Comparison of ENCODE assay signal across 6 mouse cellular contexts in genomic region chr19:37554266-37554650, GRCm38 (mm10). TPM values are rescaled to one million over a fixed set of nuclear protein-coding genes. Genes with fewer than 3 reads are reported as not detected.
A peak's percentile ranks its signal among the peaks of the same experiment; 100 is the strongest.
DNase-seq lines count a peak whose midpoint lies in the region; ATAC-seq and TF ChIP-seq lines count a peak whose summit lies in the region.
"Not testable (repeated sequence)": the region's sequence is repeated elsewhere in the genome, so short reads cannot be mapped to it uniquely, and the experiment has no call there.

No protein-coding gene starts in this region.

- not testable (repeated sequence) for TF ChIP-seq EP300 in heart, adult 2 months (IDR thresholded peaks at IDR 0.05; ENCODE audit: insufficient read depth, low read depth, low read length); liver, embryonic 14.5 days (IDR thresholded peaks at IDR 0.05; ENCODE audit: low read depth)

- H3K9me3 ChIP-seq in liver, embryonic 14.5 days (ENCODE audit: control insufficient read depth, low read length) = not testable (repeated sequence)

- not testable (repeated sequence) for H3K27me3 ChIP-seq in heart, adult 2 months (ENCODE audit: control insufficient read depth, insufficient read depth, low read length); liver, embryonic 14.5 days (ENCODE audit: control insufficient read depth, insufficient read depth, low read length)

- H3K27ac ChIP-seq in bone marrow macrophage, adult 2 months (ENCODE audit: insufficient read depth, low read depth, low read length) = 0 out of 2 replicates have a peak overlapping the region, but pooled peaks have one; percentile 7
- peak overlapping the region; percentile 24 for H3K27ac ChIP-seq in heart, adult 2 months
- H3K27ac ChIP-seq in liver, embryonic 14.5 days = peak overlapping the region; percentile 14; the same call in 1 of the 2 replicates
- H3K27ac ChIP-seq in macrophage = peak overlapping the region; percentile 51

- TF ChIP-seq CTCF in bone marrow macrophage, adult 2 months (IDR thresholded peaks at IDR 0.05; ENCODE audit: low read depth, low read length); heart, adult 2 months (IDR thresholded peaks at IDR 0.05); liver, embryonic 14.5 days (IDR thresholded peaks at IDR 0.05; ENCODE audit: low read depth): not testable (repeated sequence)

- not testable (repeated sequence) for TF ChIP-seq POLR2A in bone marrow macrophage, adult 2 months (IDR thresholded peaks at IDR 0.05; ENCODE audit: borderline replicate concordance, low read depth, low read length); heart, adult 2 months (IDR thresholded peaks at IDR 0.05; ENCODE audit: insufficient read depth, low read depth, low read length)

- intact Hi-C loops in heart, adult 2 months (cut with DNase I) = not testable (repeated sequence)

- H3K4me1 ChIP-seq in bone marrow macrophage, adult 2 months (ENCODE audit: control insufficient read depth, insufficient read depth, low read length) = peaks cover 33% of the 10 kb centered on the region
- not testable (repeated sequence) for H3K4me1 ChIP-seq in heart, adult 2 months (ENCODE audit: control insufficient read depth, insufficient read depth, low read length)
- peaks cover 60 to 66% of the 10 kb centered on the region in 2 experiments for H3K4me1 ChIP-seq in liver, embryonic 14.5 days (replicated peaks; ENCODE audit: control insufficient read depth in 2 of 2, insufficient read depth in 2 of 2, low read length in 1 of 2)

- not testable (repeated sequence) for ATAC-seq in liver, embryonic 14.5 days (ENCODE audit: insufficient read depth)

- peaks cover 10% of the 10 kb centered on the region for H3K36me3 ChIP-seq in heart, adult 2 months (ENCODE audit: control insufficient read depth, insufficient read depth, low read length)
- not testable (repeated sequence) for H3K36me3 ChIP-seq in liver, embryonic 14.5 days (replicated peaks; ENCODE audit: control insufficient read depth, insufficient read depth, low read depth); macrophage (ENCODE audit: inconsistent target)

- H3K4me2 ChIP-seq in liver, embryonic 14.5 days (ENCODE audit: low read depth) = peak overlapping the region; percentile 56

- WGBS in heart, adult 2 months = 78% methylated on average over 5 of the region's 5 CpGs
- 74% methylated on average over 5 of the region's 5 CpGs for WGBS in liver, embryonic 14.5 days (ENCODE audit: insufficient replicate concordance)
- WGBS in macrophage (ENCODE audit: missing documents) = 50% methylated on average over 5 of the region's 5 CpGs

- H3K9ac ChIP-seq in heart, adult 2 months (ENCODE audit: low read depth, low read length); liver, embryonic 14.5 days (replicated peaks): not testable (repeated sequence)

- H3K4me3 ChIP-seq in bone marrow macrophage, adult 2 months (ENCODE audit: insufficient read depth, low read length); heart, adult 2 months; liver, embryonic 14.5 days (ENCODE audit: insufficient read depth in 1 of 2, low read depth in 2 of 2, low read length in 2 of 2): not testable (repeated sequence)
- H3K4me3 ChIP-seq in macrophage (ENCODE audit: inconsistent target) = peak overlapping the region; percentile 23

- DNase-seq in heart, adult 2 months; liver, embryonic 14.5 days (ENCODE audit: low read depth in 3 of 3, low spot score in 3 of 3): not testable (repeated sequence)
- peak; percentile 31 to 65 for DNase-seq in kidney, adult 8-10 months
- peak; percentile 33 for DNase-seq in kidney, postnatal 14 days

- not testable (repeated sequence) for H3K79me2 ChIP-seq in heart, adult 2 months (replicated peaks; ENCODE audit: control insufficient read depth, insufficient read depth, low read length)
- H3K79me2 ChIP-seq in macrophage (ENCODE audit: inconsistent target) = peaks cover 81% of the 10 kb centered on the region

RNA-seq across cellular contexts. Expression of gene Exoc6, which starts 4.0 kb away (rescaled TPM):
- 26.0 and 26.6 TPM in 2 replicates for polyA plus RNA-seq in bone marrow macrophage, adult 2 months (2012; ENCODE audit: insufficient read depth, insufficient read length, missing spikeins)
- total RNA-seq in heart, adult 2 months (2021) = 10 to 100 TPM; 29.8 to 34.2 TPM
- polyA plus RNA-seq in heart, adult 2 months (2012; rRNA removed) = 13.8 and 19.8 TPM in 2 replicates
- 11.4 and 17.3 TPM in 2 replicates for polyA plus RNA-seq in liver, embryonic 14.5 days (2012; rRNA removed)
- 31.6 and 32.4 TPM in 2 replicates for polyA plus RNA-seq in liver, embryonic 14.5 days (2014; fragmentation: Nextera tagmentation; extraction: Ambion mirVana)
- total RNA-seq in macrophage (2018; cell fraction: chromatin; rRNA removed) = 10 to 100 TPM in 21 of 26 experiments, 1 to 10 TPM in 5; 4.4 to 54.4 (median 39.2) TPM
- 10 to 100 TPM; 11.9 to 25.9 (median 22.5) TPM for total RNA-seq in macrophage (2018; cell fraction: cytosol; rRNA removed)
- total RNA-seq in macrophage (2018; cell fraction: nucleus; rRNA removed) = 10 to 100 TPM in 23 of 26 experiments, 1 to 10 TPM in 3; 7.6 to 46.1 (median 27.1) TPM
- polyA plus RNA-seq in macrophage (2018) = 15.2 to 19.8 TPM (median 17.5 TPM) in 3 replicates
